Mouse (Mus musculus) liver, embryonic 13.5 days (tissue): ENCODE data around the gene Trim62. TPM values are rescaled to one million over a fixed set of nuclear protein-coding genes. Genes with fewer than 3 reads are reported as not detected.

ENCODE experiments used
- ATAC-seq: fragments of 200-750 bp; cut with Nextera tagmentation; 2 replicates; pipeline ENCODE4 v1.8.0; 2017; ENCODE audit warnings: low read depth, mild to moderate bottlenecking, moderate number of reproducible peaks, moderate library complexity
- DNase-seq: peaks from one replicate; pipeline ENCODE4 v3.0.0; 2022
- H3K27ac ChIP-seq: fragments of 300-500 bp; sonication (generic); 2 replicates; pipeline ENCODE4 v1.5.1; 2015; ENCODE audit warnings: moderate library complexity, mild to moderate bottlenecking, inconsistent platforms
- H3K27me3 ChIP-seq: fragments of 300-500 bp; sonication (generic); 2 replicates; pipeline ENCODE4 v1.6.1; 2015; ENCODE audit warnings: mild to moderate bottlenecking, inconsistent platforms
- H3K36me3 ChIP-seq: fragments of 300-500 bp; sonication (generic); 2 replicates; pipeline ENCODE4 v1.6.1; 2015; ENCODE audit warnings: mild to moderate bottlenecking, inconsistent platforms
- H3K4me1 ChIP-seq: fragments of 300-500 bp; sonication (generic); replicated peaks from 2 replicates; pipeline ENCODE4 v1.6.1; 2015; ENCODE audit warnings: inconsistent platforms
- H3K4me2 ChIP-seq: fragments of 300-500 bp; sonication (generic); 2 replicates; pipeline ENCODE4 v1.6.1; 2015; ENCODE audit warnings: inconsistent platforms, mild to moderate bottlenecking, moderate library complexity
- H3K4me3 ChIP-seq: fragments of 300-500 bp; sonication (generic); replicated peaks from 2 replicates; pipeline ENCODE4 v1.5.1; 2015; ENCODE audit warnings: mild to moderate bottlenecking, inconsistent platforms
- H3K9ac ChIP-seq: fragments of 300-500 bp; sonication (generic); 2 replicates; pipeline ENCODE4 v1.6.1; 2015; ENCODE audit warnings: mild to moderate bottlenecking, inconsistent platforms
- H3K9me3 ChIP-seq: fragments of 300-500 bp; sonication (generic); replicated peaks from 2 replicates; pipeline ENCODE4 v1.6.1; 2016; ENCODE audit warnings: inconsistent platforms
- WGBS: fragments of 180-500 bp; shearing (Covaris S2); methylation state at CpG from one replicate; pipeline ENCODE4 v1.1.7; 2015; ENCODE audit not compliant: insufficient replicate concordance; 5-methylcytosine and 5-hydroxymethylcytosine counted together
- polyA plus RNA-seq: library from polyadenylated mRNA; unstranded; fragments of >200 nt; fragmentation: Nextera tagmentation; extraction: Ambion mirVana; gene quantifications from 2 replicates; pipeline ENCODE4 v1.2.1, GENCODE M21; 2015

Trim62 gene
- polyA plus RNA-seq, 1 experiment from 2014 or later: 0.30 TPM

- 54% methylated on average over 5 of the region's 5 CpGs for WGBS
- H3K27me3 ChIP-seq: peaks cover 65% of the 10 kb centered on the region
- no peak overlapping the region for H3K27ac ChIP-seq
- ATAC-seq (no peak), DNase-seq (no peak)
- H3K4me3 ChIP-seq: no peak overlapping the region
- no peak overlapping the region for H3K4me2 ChIP-seq
- no peak overlapping the region for H3K9ac ChIP-seq
- no peaks in the 10 kb centered on the region for H3K36me3 ChIP-seq
- peaks cover 15% of the 10 kb centered on the region for H3K4me1 ChIP-seq
- H3K9me3 ChIP-seq: no peaks in the 10 kb centered on the region
These were observed 3.2 kb downstream of the Trim62 start for GRCm38 (mm10) chr4:128886571-128886970.

GRCm38 (mm10) chr4:128887026-128887425, 3.6 kb downstream of the Trim62 start:
- no peak for ATAC-seq
- 70% methylated on average over 10 of the region's 10 CpGs for WGBS

GRCm38 (mm10) chr4:128887641-128888091, 4.3 kb downstream of the Trim62 start:
- WGBS: 61% methylated on average over 9 of the region's 9 CpGs
- Histone ChIP-seq H3K9me3 (no peaks in the 10 kb centered on the region), H3K9ac (no peak overlapping the region), H3K27ac (no peak overlapping the region), H3K36me3 (no peaks in the 10 kb centered on the region), H3K27me3 (peaks cover 54% of the 10 kb centered on the region), H3K4me1 (peaks cover 15% of the 10 kb centered on the region), H3K4me2 (no peak overlapping the region), H3K4me3 (no peak overlapping the region)
- ATAC-seq: no peak
- no peak for DNase-seq

More at GRCm38 (mm10) chr4:128887026-128887425, 3.6 kb downstream of the Trim62 start:
- no peaks in the 10 kb centered on the region for H3K36me3 ChIP-seq
- no peak overlapping the region for H3K4me3 ChIP-seq
- no peak for DNase-seq
- peaks cover 15% of the 10 kb centered on the region for H3K4me1 ChIP-seq
- H3K9ac ChIP-seq: no peak overlapping the region
- H3K27ac ChIP-seq: no peak overlapping the region
- H3K4me2 ChIP-seq: no peak overlapping the region
- H3K27me3 ChIP-seq: peaks cover 61% of the 10 kb centered on the region
- no peaks in the 10 kb centered on the region for H3K9me3 ChIP-seq

GRCm38 (mm10) chr4:128888436-128888990, 5.1 kb downstream of the Trim62 start:
- Histone ChIP-seq H3K4me3 (no peak overlapping the region), H3K27ac (no peak overlapping the region), H3K36me3 (no peaks in the 10 kb centered on the region), H3K4me2 (no peak overlapping the region), H3K27me3 (peaks cover 46% of the 10 kb centered on the region), H3K9me3 (no peaks in the 10 kb centered on the region), H3K9ac (no peak overlapping the region), H3K4me1 (peaks cover 10% of the 10 kb centered on the region)
- whole genome bisulfite sequencing: 58% methylated on average over 6 of the region's 6 CpGs
- ATAC-seq (no peak), DNase-seq (no peak)

GRCm38 (mm10) chr4:128889752-128890630, 6.6 kb downstream of the Trim62 start:
- H3K4me3 ChIP-seq: no peak overlapping the region
- H3K9me3 ChIP-seq: no peaks in the 10 kb centered on the region
- DNase-seq: no peak
- no peak for ATAC-seq
- no peaks in the 10 kb centered on the region for H3K36me3 ChIP-seq
- no peak overlapping the region for H3K27ac ChIP-seq
- no peak overlapping the region for H3K4me2 ChIP-seq
- H3K4me1 ChIP-seq: no peaks in the 10 kb centered on the region
- peaks cover 31% of the 10 kb centered on the region for H3K27me3 ChIP-seq
- WGBS: 58% methylated on average over 12 of the region's 12 CpGs
- no peak overlapping the region for H3K9ac ChIP-seq

GRCm38 (mm10) chr4:128891157-128891556, 7.8 kb downstream of the Trim62 start:
- Histone ChIP-seq H3K27ac (no peak overlapping the region), H3K27me3 (peaks cover 20% of the 10 kb centered on the region), H3K4me3 (no peak overlapping the region), H3K9ac (no peak overlapping the region), H3K4me1 (no peaks in the 10 kb centered on the region), H3K36me3 (no peaks in the 10 kb centered on the region), H3K4me2 (no peak overlapping the region), H3K9me3 (no peaks in the 10 kb centered on the region)
- whole genome bisulfite sequencing: 4% methylated on average over 1 of the region's 1 CpGs
- no peak for ATAC-seq
- no peak for DNase-seq

- Histone ChIP-seq H3K4me1 (no peaks in the 10 kb centered on the region), H3K27ac (no peak overlapping the region), H3K4me3 (no peak overlapping the region), H3K36me3 (no peaks in the 10 kb centered on the region), H3K4me2 (no peak overlapping the region), H3K9me3 (no peaks in the 10 kb centered on the region), H3K9ac (no peak overlapping the region), H3K27me3 (0 out of 2 replicates have a peak, but pooled peaks cover 14% of the 10 kb centered on the region)
- WGBS: 48% methylated on average over 6 of the region's 6 CpGs
- no peak for DNase-seq
- ATAC-seq: no peak
These were observed 8.4 kb downstream of the Trim62 start for GRCm38 (mm10) chr4:128891746-128892145.

GRCm38 (mm10) chr4:128892188-128892587, 8.8 kb downstream of the Trim62 start:
- no peaks in the 10 kb centered on the region for H3K9me3 ChIP-seq
- H3K36me3 ChIP-seq: no peaks in the 10 kb centered on the region
- H3K9ac ChIP-seq: no peak overlapping the region
- DNase-seq (no peak), ATAC-seq (no peak)
- H3K4me1 ChIP-seq: no peaks in the 10 kb centered on the region
- WGBS: 62% methylated on average over 6 of the region's 6 CpGs
- H3K4me3 ChIP-seq: no peak overlapping the region
- H3K27ac ChIP-seq: no peak overlapping the region
- H3K27me3 ChIP-seq: 0 out of 2 replicates have a peak, but pooled peaks cover 10% of the 10 kb centered on the region
- no peak overlapping the region for H3K4me2 ChIP-seq

GRCm38 (mm10) chr4:128894112-128894511, 10.7 kb downstream of the Trim62 start:
- no peak for ATAC-seq
- DNase-seq: no peak
- H3K9ac ChIP-seq: no peak overlapping the region
- H3K27me3 ChIP-seq: 0 out of 2 replicates have a peak, but pooled peaks cover 5% of the 10 kb centered on the region
- WGBS: 65% methylated on average over 12 of the region's 12 CpGs
- H3K4me3 ChIP-seq: no peak overlapping the region
- no peak overlapping the region for H3K4me2 ChIP-seq
- H3K27ac ChIP-seq: no peak overlapping the region
- no peaks in the 10 kb centered on the region for H3K9me3 ChIP-seq
- H3K36me3 ChIP-seq: no peaks in the 10 kb centered on the region
- 0 out of 2 replicates have a peak, but pooled peaks cover 3% of the 10 kb centered on the region for H3K4me1 ChIP-seq

GRCm38 (mm10) chr4:128895841-128896240, 12.5 kb downstream of the Trim62 start:
- Histone ChIP-seq H3K27me3 (no peaks in the 10 kb centered on the region), H3K27ac (no peak overlapping the region), H3K4me1 (0 out of 2 replicates have a peak, but pooled peaks cover 3% of the 10 kb centered on the region), H3K9ac (no peak overlapping the region), H3K36me3 (no peaks in the 10 kb centered on the region), H3K4me3 (no peak overlapping the region), H3K9me3 (no peaks in the 10 kb centered on the region), H3K4me2 (no peak overlapping the region)
- ATAC-seq (no peak), DNase-seq (no peak)
- WGBS: 70% methylated on average over 4 of the region's 4 CpGs

- no peak overlapping the region for H3K27ac ChIP-seq
- DNase-seq: no peak
- 0 out of 2 replicates have a peak, but pooled peaks cover 3% of the 10 kb centered on the region for H3K4me1 ChIP-seq
- ATAC-seq: no peak
- H3K27me3 ChIP-seq: no peaks in the 10 kb centered on the region
- WGBS: 78% methylated on average over 10 of the region's 10 CpGs
- no peaks in the 10 kb centered on the region for H3K36me3 ChIP-seq
- H3K9ac ChIP-seq: no peak overlapping the region
- H3K4me3 ChIP-seq: no peak overlapping the region
- H3K4me2 ChIP-seq: no peak overlapping the region
- no peaks in the 10 kb centered on the region for H3K9me3 ChIP-seq
These were observed 13.3 kb downstream of the Trim62 start for GRCm38 (mm10) chr4:128896667-128897066.
